ENCODE assay signal across 9 mouse cellular contexts in genomic region chr2:166691602-166692509, GRCm38 (mm10). TPM values are rescaled to one million over a fixed set of nuclear protein-coding genes. Genes with fewer than 3 reads are reported as not detected.
DNase-seq lines count a peak whose midpoint lies in the region; ATAC-seq lines count a peak whose summit lies in the region.
"Had no signal": no experiment of that assay in that cellular context is flagged by ENCODE, and none has a peak within 500 bp of the region (broad histone marks: within the 10 kb centered on the region; RNA-seq: fewer than 3 reads in every experiment).

No protein-coding gene starts in this region.

- no peak overlapping the region for H3K4me2 ChIP-seq in heart, embryonic 12.5 days
- H3K4me2 ChIP-seq in forebrain, embryonic 11.5 days (ENCODE audit: low read depth, low read length, severe bottlenecking) = no peak overlapping the region
- no peak overlapping the region for H3K4me2 ChIP-seq in hindbrain, embryonic 14.5 days (replicated peaks)
- H3K4me2 ChIP-seq in midbrain, embryonic 13.5 days (replicated peaks) = no peak overlapping the region

- ATAC-seq in heart, embryonic 12.5 days (ENCODE audit: insufficient number of reproducible peaks, low FRiP score) = no peak
- ATAC-seq in forebrain, embryonic 11.5 days (replicated peaks; ENCODE audit: low FRiP score) = no peak
- peak; percentile 76; the same call in 1 of the 2 replicates for ATAC-seq in hindbrain, embryonic 14.5 days (ENCODE audit: low FRiP score)
- ATAC-seq in midbrain, embryonic 13.5 days = peak; percentile 59

- no peaks in the 10 kb centered on the region for H3K27me3 ChIP-seq in heart, embryonic 10.5 days (ENCODE audit: insufficient read depth, poor library complexity, severe bottlenecking)
- no peaks in the 10 kb centered on the region for H3K27me3 ChIP-seq in heart, embryonic 12.5 days (replicated peaks)
- H3K27me3 ChIP-seq in forebrain, embryonic 11.5 days (ENCODE audit: control insufficient read depth, insufficient read depth, low read length) = no peaks in the 10 kb centered on the region
- H3K27me3 ChIP-seq in hindbrain, embryonic 14.5 days (ENCODE audit: control insufficient read depth, insufficient read depth, low read length) = no peaks in the 10 kb centered on the region
- no peaks in the 10 kb centered on the region for H3K27me3 ChIP-seq in midbrain, embryonic 13.5 days

- peaks cover 32% of the 10 kb centered on the region for H3K4me1 ChIP-seq in heart, embryonic 10.5 days
- peaks cover 30% of the 10 kb centered on the region for H3K4me1 ChIP-seq in heart, embryonic 12.5 days (replicated peaks)
- H3K4me1 ChIP-seq in forebrain, embryonic 11.5 days (replicated peaks; ENCODE audit: control insufficient read depth, insufficient read depth, low read length) = peaks cover 12% of the 10 kb centered on the region
- peaks cover 16% of the 10 kb centered on the region; the same call in 1 of the 2 replicates for H3K4me1 ChIP-seq in hindbrain, embryonic 14.5 days (replicated peaks; ENCODE audit: control insufficient read depth, insufficient read depth, low read length)
- peaks cover 29% of the 10 kb centered on the region for H3K4me1 ChIP-seq in midbrain, embryonic 13.5 days (replicated peaks)

- H3K4me3 ChIP-seq in heart, embryonic 10.5 days = no peak overlapping the region
- H3K4me3 ChIP-seq in heart, embryonic 12.5 days = no peak overlapping the region
- H3K4me3 ChIP-seq in forebrain, embryonic 11.5 days (ENCODE audit: low read depth, low read length) = no peak overlapping the region
- no peak overlapping the region for H3K4me3 ChIP-seq in hindbrain, embryonic 14.5 days (replicated peaks; ENCODE audit: low read length)
- H3K4me3 ChIP-seq in midbrain, embryonic 13.5 days (replicated peaks) = no peak overlapping the region
- H3K4me3 ChIP-seq: megakaryocyte, embryonic 14.5 days had no signal

- no peak overlapping the region for H3K9ac ChIP-seq in heart, embryonic 12.5 days
- H3K9ac ChIP-seq in forebrain, embryonic 11.5 days (ENCODE audit: low read length) = peak overlapping the region; percentile 16
- no peak overlapping the region for H3K9ac ChIP-seq in hindbrain, embryonic 14.5 days
- no peak overlapping the region for H3K9ac ChIP-seq in midbrain, embryonic 13.5 days (replicated peaks)

- peaks cover 13% of the 10 kb centered on the region; the same call in 1 of the 2 replicates for H3K36me3 ChIP-seq in heart, embryonic 10.5 days
- 0 out of 2 replicates have a peak, but pooled peaks cover 8% of the 10 kb centered on the region for H3K36me3 ChIP-seq in heart, embryonic 12.5 days
- no peaks in the 10 kb centered on the region for H3K36me3 ChIP-seq in forebrain, embryonic 11.5 days (ENCODE audit: control insufficient read depth, insufficient read depth, low read length)
- H3K36me3 ChIP-seq in hindbrain, embryonic 14.5 days (replicated peaks; ENCODE audit: control insufficient read depth, insufficient read depth) = no peaks in the 10 kb centered on the region
- H3K36me3 ChIP-seq in midbrain, embryonic 13.5 days = no peaks in the 10 kb centered on the region

- peak overlapping the region; percentile 49; the same call in 1 of the 2 replicates for H3K27ac ChIP-seq in heart, embryonic 10.5 days
- H3K27ac ChIP-seq in heart, embryonic 12.5 days (ENCODE audit: poor library complexity, severe bottlenecking) = no peak overlapping the region
- H3K27ac ChIP-seq in forebrain, embryonic 11.5 days (ENCODE audit: low read depth, low read length) = peak overlapping the region; percentile 37
- H3K27ac ChIP-seq in hindbrain, embryonic 14.5 days = peak overlapping the region; percentile 82
- peak overlapping the region; percentile 64 for H3K27ac ChIP-seq in midbrain, embryonic 13.5 days

- no peak for DNase-seq in heart, embryonic 10.5 days (ENCODE audit: low spot score)
- no peak for DNase-seq in forebrain, embryonic 11.5 days (ENCODE audit: low spot score)
- peak; percentile 49 for DNase-seq in hindbrain, embryonic 14.5 days (ENCODE audit: low spot score)
- no peak for DNase-seq in ovary, adult 18-20 months (ENCODE audit: low spot score)
- DNase-seq in embryo, embryonic 10.5 days (ENCODE audit: low spot score) = no peak
- DNase-seq in thymus, postnatal 25 days = no peak

- WGBS in heart, embryonic 10.5 days = 59% methylated on average over 23 of the region's 23 CpGs
- 56% methylated on average over 23 of the region's 23 CpGs for whole genome bisulfite sequencing in heart, embryonic 12.5 days
- WGBS in forebrain, embryonic 11.5 days = 63% methylated on average over 23 of the region's 23 CpGs
- 35% methylated on average over 23 of the region's 23 CpGs for whole genome bisulfite sequencing in hindbrain, embryonic 14.5 days
- WGBS in midbrain, embryonic 13.5 days = 56% methylated on average over 23 of the region's 23 CpGs

- H3K9me3 ChIP-seq in heart, embryonic 10.5 days = no peaks in the 10 kb centered on the region
- peaks cover 9% of the 10 kb centered on the region for H3K9me3 ChIP-seq in heart, embryonic 12.5 days (replicated peaks)
- H3K9me3 ChIP-seq in forebrain, embryonic 11.5 days (ENCODE audit: control insufficient read depth, low read length) = no peaks in the 10 kb centered on the region
- H3K9me3 ChIP-seq in hindbrain, embryonic 14.5 days (ENCODE audit: control insufficient read depth, low read length) = no peaks in the 10 kb centered on the region
- H3K9me3 ChIP-seq in midbrain, embryonic 13.5 days = 0 out of 2 replicates have a peak, but pooled peaks cover 3% of the 10 kb centered on the region

RNA-seq across cellular contexts. Expression of gene Prex1, which starts 21.8 kb away (rescaled TPM):
- polyA plus RNA-seq in heart, embryonic 10.5 days (2016; fragmentation: Nextera tagmentation; extraction: Ambion mirVana) = 10.9 and 13.2 TPM in 2 replicates
- polyA plus RNA-seq in heart, embryonic 12.5 days (2016; fragmentation: Nextera tagmentation; extraction: Ambion mirVana) = 12.0 and 13.6 TPM in 2 replicates
- 22.3 and 29.7 TPM in 2 replicates for polyA plus RNA-seq in forebrain, embryonic 11.5 days (2014; fragmentation: Nextera tagmentation; extraction: Ambion mirVana)
- polyA plus RNA-seq in hindbrain, embryonic 14.5 days (2014; fragmentation: Nextera tagmentation; extraction: Ambion mirVana) = 27.3 and 28.8 TPM in 2 replicates
- 17.7 and 21.1 TPM in 2 replicates for polyA plus RNA-seq in midbrain, embryonic 13.5 days (2015; fragmentation: Nextera tagmentation; extraction: Ambion mirVana)

Comparison
In these comparisons a context has a peak if more than half of its experiments do, and no peak if none do; other contexts are left out.
1. ATAC-seq: peak in hindbrain, embryonic 14.5 days (single experiment) and midbrain, embryonic 13.5 days (single experiment); none in heart, embryonic 12.5 days (single experiment) and forebrain, embryonic 11.5 days (single experiment).